Mouse (Mus musculus): ENCODE results near the gene Htr1f.

Gene Htr1f

GRCm38 (mm10) chr16:65105184-65105931 lies at the start of gene Htr1f:
TSS of gene Htr1f (minus strand) at chr16:65105854.
- no peak for TF ChIP-seq GATA4 (IDR thresholded peaks at IDR 0.05; ENCODE audit: insufficient replicate concordance, low read length)

GRCm38 (mm10) chr16:65139771-65140170 lies 34.1 kb upstream of the Htr1f start:
- no peak for TF ChIP-seq GATA4 (IDR thresholded peaks at IDR 0.05; ENCODE audit: insufficient replicate concordance, low read length)

GRCm38 (mm10) chr16:65129391-65129790 lies 23.7 kb upstream of the Htr1f start:
- no peak for TF ChIP-seq GATA4 (IDR thresholded peaks at IDR 0.05; ENCODE audit: insufficient replicate concordance, low read length)

GRCm38 (mm10) chr16:65127846-65128245 lies 22.2 kb upstream of the Htr1f start:
- no peak for TF ChIP-seq GATA4 (IDR thresholded peaks at IDR 0.05; ENCODE audit: insufficient replicate concordance, low read length)

GRCm38 (mm10) chr16:65112221-65112620 lies 6.6 kb upstream of the Htr1f start:
- no peak for TF ChIP-seq GATA4 (IDR thresholded peaks at IDR 0.05; ENCODE audit: insufficient replicate concordance, low read length)

GRCm38 (mm10) chr16:65093552-65093951 lies 12.1 kb downstream of the Htr1f start:
- TF ChIP-seq GATA4 (IDR thresholded peaks at IDR 0.05; ENCODE audit: insufficient replicate concordance, low read length) = no peak

- TF ChIP-seq GATA4 (IDR thresholded peaks at IDR 0.05; ENCODE audit: insufficient replicate concordance, low read length) = no peak
Measured at GRCm38 (mm10) chr16:65083475-65083874, 22.2 kb downstream of the Htr1f start.

GRCm38 (mm10) chr16:65069867-65070266 lies 35.8 kb downstream of the Htr1f start:
- TF ChIP-seq GATA4 (IDR thresholded peaks at IDR 0.05; ENCODE audit: insufficient replicate concordance, low read length) = no peak

- no peak for TF ChIP-seq GATA4 (IDR thresholded peaks at IDR 0.05; ENCODE audit: insufficient replicate concordance, low read length)
Measured at GRCm38 (mm10) chr16:65066264-65066663, 39.4 kb downstream of the Htr1f start.

- TF ChIP-seq GATA4 (IDR thresholded peaks at IDR 0.05; ENCODE audit: insufficient replicate concordance, low read length) = no peak
Measured at GRCm38 (mm10) chr16:65029675-65030074, 76.0 kb downstream of the Htr1f start.

GRCm38 (mm10) chr16:65022364-65022763 lies 83.3 kb downstream of the Htr1f start:
- TF ChIP-seq GATA4 (IDR thresholded peaks at IDR 0.05; ENCODE audit: insufficient replicate concordance, low read length) = no peak

GRCm38 (mm10) chr16:65018710-65019109 lies 86.9 kb downstream of the Htr1f start:
- TF ChIP-seq GATA4 (IDR thresholded peaks at IDR 0.05; ENCODE audit: insufficient replicate concordance, low read length) = no peak

GRCm38 (mm10) chr16:65018134-65018533 lies 87.5 kb downstream of the Htr1f start:
- no peak for TF ChIP-seq GATA4 (IDR thresholded peaks at IDR 0.05; ENCODE audit: insufficient replicate concordance, low read length)

GRCm38 (mm10) chr16:65017566-65017965 lies 88.1 kb downstream of the Htr1f start:
- TF ChIP-seq GATA4 (IDR thresholded peaks at IDR 0.05; ENCODE audit: insufficient replicate concordance, low read length) = no peak

GRCm38 (mm10) chr16:65015241-65015640 lies 90.4 kb downstream of the Htr1f start:
- no peak for TF ChIP-seq GATA4 (IDR thresholded peaks at IDR 0.05; ENCODE audit: insufficient replicate concordance, low read length)

- TF ChIP-seq GATA4 (IDR thresholded peaks at IDR 0.05; ENCODE audit: insufficient replicate concordance, low read length) = no peak
Measured at GRCm38 (mm10) chr16:65001993-65002821, 103.4 kb downstream of the Htr1f start.

Data from liver, adult (tissue).